Mouse (Mus musculus) small intestine, adult 2 months (tissue): ENCODE results near the gene Cltc.

Experiments
- CTCF ChIP-seq: fragments of 200-500 bp; IDR thresholded peaks from 2 replicates; pipeline ENCODE4 v1.5.1; 2012; ENCODE audit warnings: low read depth, mild to moderate bottlenecking, control low read depth, inconsistent platforms, low read length, moderate library complexity, mixed read lengths; ENCODE audit not compliant: insufficient replicate concordance, insufficient read length; ENCODE audit errors: extremely low read depth
- POLR2A ChIP-seq: fragments of 200-500 bp; IDR thresholded peaks from 2 replicates; pipeline ENCODE4 v1.6.1; 2012; ENCODE audit warnings: low read depth, mild to moderate bottlenecking, control low read depth, inconsistent platforms, low read length, moderate library complexity

GRCm38 (mm10) chr11:86656849-86657567 is 100.4 kb downstream of the Cltc start:
- TF ChIP-seq CTCF (no peak), POLR2A (no peak)
